Mouse (Mus musculus): ENCODE measurements at regions not wholly inside any gene's neighbourhood (a gene's known extent, or its start where the extent isn't known, plus 50 kb on each side); places are given as distances from the start of the nearest gene placed in this dataset.

- no peak for ATAC-seq (ENCODE audit: insufficient number of reproducible peaks, insufficient read depth, low FRiP score, low read depth)
- 78% methylated on average over 2 of the region's 2 CpGs for WGBS
- no peak overlapping the region for H3K4me2 ChIP-seq (ENCODE audit: low read length)
Measured at GRCm38 (mm10) chr10:126483479-126483878, 417.7 kb downstream of the Atp23 start.

GRCm38 (mm10) chr10:126480382-126480781 is 420.8 kb downstream of the Atp23 start:
- no peak overlapping the region for H3K4me3 ChIP-seq (ENCODE audit: control insufficient read depth in 1 of 2, insufficient read depth in 1 of 2, low read depth in 1 of 2, low read length in 2 of 2)
- no peaks in the 10 kb centered on the region for H3K9me3 ChIP-seq (ENCODE audit: control insufficient read depth, low read length)
- no peak overlapping the region for H3K9ac ChIP-seq (ENCODE audit: low read length)
- ATAC-seq (ENCODE audit: insufficient number of reproducible peaks, insufficient read depth, low FRiP score, low read depth) = no peak
- no peaks in the 10 kb centered on the region for H3K4me1 ChIP-seq (ENCODE audit: control insufficient read depth in 2 of 2, insufficient read depth in 2 of 2, low read length in 2 of 2)
- H3K27me3 ChIP-seq (ENCODE audit: control insufficient read depth, insufficient read depth, low read length) = no peaks in the 10 kb centered on the region
- no peak overlapping the region for H3K4me2 ChIP-seq (ENCODE audit: low read length)
- no peak overlapping the region for H3K27ac ChIP-seq (replicated peaks in 1 of 2; ENCODE audit: control insufficient read depth in 1 of 2, insufficient read depth in 1 of 2, low read depth in 2 of 2, low read length in 2 of 2)
- H3K36me3 ChIP-seq (ENCODE audit: control insufficient read depth, insufficient read depth, low read length) = no peaks in the 10 kb centered on the region

More at GRCm38 (mm10) chr10:126483479-126483878, 417.7 kb downstream of the Atp23 start:
- no peak overlapping the region for H3K9ac ChIP-seq (ENCODE audit: low read length)
- H3K27me3 ChIP-seq (ENCODE audit: control insufficient read depth, insufficient read depth, low read length) = no peaks in the 10 kb centered on the region
- H3K4me1 ChIP-seq (ENCODE audit: control insufficient read depth in 2 of 2, insufficient read depth in 2 of 2, low read length in 2 of 2) = no peaks in the 10 kb centered on the region
- no peak overlapping the region for H3K27ac ChIP-seq (replicated peaks in 1 of 2; ENCODE audit: control insufficient read depth in 1 of 2, insufficient read depth in 1 of 2, low read depth in 2 of 2, low read length in 2 of 2)
- no peaks in the 10 kb centered on the region for H3K36me3 ChIP-seq (ENCODE audit: control insufficient read depth, insufficient read depth, low read length)
- H3K9me3 ChIP-seq (ENCODE audit: control insufficient read depth, low read length) = no peaks in the 10 kb centered on the region
- H3K4me3 ChIP-seq (ENCODE audit: control insufficient read depth in 1 of 2, insufficient read depth in 1 of 2, low read depth in 1 of 2, low read length in 2 of 2) = no peak overlapping the region

GRCm38 (mm10) chr10:126479743-126480142 is 421.4 kb downstream of the Atp23 start:
- H3K36me3 ChIP-seq (ENCODE audit: control insufficient read depth, insufficient read depth, low read length) = no peaks in the 10 kb centered on the region
- H3K4me2 ChIP-seq (ENCODE audit: low read length) = no peak overlapping the region
- H3K27ac ChIP-seq (replicated peaks in 1 of 2; ENCODE audit: control insufficient read depth in 1 of 2, insufficient read depth in 1 of 2, low read depth in 2 of 2, low read length in 2 of 2) = no peak overlapping the region
- ATAC-seq (ENCODE audit: insufficient number of reproducible peaks, insufficient read depth, low FRiP score, low read depth) = no peak
- 21% methylated on average over 2 of the region's 2 CpGs for WGBS
- H3K4me3 ChIP-seq (ENCODE audit: control insufficient read depth in 1 of 2, insufficient read depth in 1 of 2, low read depth in 1 of 2, low read length in 2 of 2) = no peak overlapping the region
- no peaks in the 10 kb centered on the region for H3K9me3 ChIP-seq (ENCODE audit: control insufficient read depth, low read length)
- no peaks in the 10 kb centered on the region for H3K27me3 ChIP-seq (ENCODE audit: control insufficient read depth, insufficient read depth, low read length)
- no peak overlapping the region for H3K9ac ChIP-seq (ENCODE audit: low read length)
- no peaks in the 10 kb centered on the region for H3K4me1 ChIP-seq (ENCODE audit: control insufficient read depth in 2 of 2, insufficient read depth in 2 of 2, low read length in 2 of 2)

- Histone ChIP-seq H3K4me2 (ENCODE audit: low read length) (no peak overlapping the region), H3K4me1 (ENCODE audit: control insufficient read depth in 2 of 2, insufficient read depth in 2 of 2, low read length in 2 of 2) (no peaks in the 10 kb centered on the region), H3K9me3 (ENCODE audit: control insufficient read depth, low read length) (no peaks in the 10 kb centered on the region), H3K9ac (ENCODE audit: low read length) (no peak overlapping the region), H3K27ac (replicated peaks in 1 of 2; ENCODE audit: control insufficient read depth in 1 of 2, insufficient read depth in 1 of 2, low read depth in 2 of 2, low read length in 2 of 2) (no peak overlapping the region), H3K4me3 (ENCODE audit: control insufficient read depth in 1 of 2, insufficient read depth in 1 of 2, low read depth in 1 of 2, low read length in 2 of 2) (no peak overlapping the region), H3K36me3 (ENCODE audit: control insufficient read depth, insufficient read depth, low read length) (no peaks in the 10 kb centered on the region), H3K27me3 (ENCODE audit: control insufficient read depth, insufficient read depth, low read length) (no peaks in the 10 kb centered on the region)
- WGBS = 69% methylated on average over 6 of the region's 6 CpGs
- no peak for ATAC-seq (ENCODE audit: insufficient number of reproducible peaks, insufficient read depth, low FRiP score, low read depth)
Measured at GRCm38 (mm10) chr10:126473050-126473719, 428.0 kb downstream of the Atp23 start.

- H3K4me1 ChIP-seq (ENCODE audit: control insufficient read depth in 2 of 2, insufficient read depth in 2 of 2, low read length in 2 of 2) = no peaks in the 10 kb centered on the region
- no peak overlapping the region for H3K4me2 ChIP-seq (ENCODE audit: low read length)
- no peak overlapping the region for H3K27ac ChIP-seq (replicated peaks in 1 of 2; ENCODE audit: control insufficient read depth in 1 of 2, insufficient read depth in 1 of 2, low read depth in 2 of 2, low read length in 2 of 2)
- H3K36me3 ChIP-seq (ENCODE audit: control insufficient read depth, insufficient read depth, low read length) = no peaks in the 10 kb centered on the region
- 60% methylated on average over 4 of the region's 4 CpGs for WGBS
- no peak for ATAC-seq (ENCODE audit: insufficient number of reproducible peaks, insufficient read depth, low FRiP score, low read depth)
- H3K9me3 ChIP-seq (ENCODE audit: control insufficient read depth, low read length) = 0 out of 2 replicates have a peak, but pooled peaks cover 4% of the 10 kb centered on the region
- no peak overlapping the region for H3K9ac ChIP-seq (ENCODE audit: low read length)
- no peak overlapping the region for H3K4me3 ChIP-seq (ENCODE audit: control insufficient read depth in 1 of 2, insufficient read depth in 1 of 2, low read depth in 1 of 2, low read length in 2 of 2)
- no peaks in the 10 kb centered on the region for H3K27me3 ChIP-seq (ENCODE audit: control insufficient read depth, insufficient read depth, low read length)
Measured at GRCm38 (mm10) chr10:126470838-126471491, 430.2 kb downstream of the Atp23 start.

- no peak overlapping the region for H3K4me2 ChIP-seq (ENCODE audit: low read length)
- H3K4me3 ChIP-seq (ENCODE audit: control insufficient read depth in 1 of 2, insufficient read depth in 1 of 2, low read depth in 1 of 2, low read length in 2 of 2) = no peak overlapping the region
- no peaks in the 10 kb centered on the region for H3K36me3 ChIP-seq (ENCODE audit: control insufficient read depth, insufficient read depth, low read length)
- H3K9me3 ChIP-seq (ENCODE audit: control insufficient read depth, low read length) = 0 out of 2 replicates have a peak, but pooled peaks cover under 1% of the 10 kb centered on the region
- ATAC-seq (ENCODE audit: insufficient number of reproducible peaks, insufficient read depth, low FRiP score, low read depth) = no peak
- no peak overlapping the region for H3K9ac ChIP-seq (ENCODE audit: low read length)
- 77% methylated on average over 1 of the region's 1 CpGs for WGBS
- H3K4me1 ChIP-seq (ENCODE audit: control insufficient read depth in 2 of 2, insufficient read depth in 2 of 2, low read length in 2 of 2) = no peaks in the 10 kb centered on the region
- H3K27ac ChIP-seq (replicated peaks in 1 of 2; ENCODE audit: control insufficient read depth in 1 of 2, insufficient read depth in 1 of 2, low read depth in 2 of 2, low read length in 2 of 2) = no peak overlapping the region
- H3K27me3 ChIP-seq (ENCODE audit: control insufficient read depth, insufficient read depth, low read length) = no peaks in the 10 kb centered on the region
Measured at GRCm38 (mm10) chr10:126462770-126463169, 438.4 kb downstream of the Atp23 start.

GRCm38 (mm10) chr10:126458523-126458922 is 442.6 kb downstream of the Atp23 start:
- Histone ChIP-seq H3K36me3 (ENCODE audit: control insufficient read depth, insufficient read depth, low read length) (no peaks in the 10 kb centered on the region), H3K9ac (ENCODE audit: low read length) (no peak overlapping the region), H3K27me3 (ENCODE audit: control insufficient read depth, insufficient read depth, low read length) (no peaks in the 10 kb centered on the region), H3K4me1 (ENCODE audit: control insufficient read depth in 2 of 2, insufficient read depth in 2 of 2, low read length in 2 of 2) (no peaks in the 10 kb centered on the region), H3K27ac (replicated peaks in 1 of 2; ENCODE audit: control insufficient read depth in 1 of 2, insufficient read depth in 1 of 2, low read depth in 2 of 2, low read length in 2 of 2) (no peak overlapping the region), H3K9me3 (ENCODE audit: control insufficient read depth, low read length) (no peaks in the 10 kb centered on the region), H3K4me2 (ENCODE audit: low read length) (no peak overlapping the region), H3K4me3 (ENCODE audit: control insufficient read depth in 1 of 2, insufficient read depth in 1 of 2, low read depth in 1 of 2, low read length in 2 of 2) (no peak overlapping the region)
- WGBS = 73% methylated on average over 5 of the region's 5 CpGs
- ATAC-seq (ENCODE audit: insufficient number of reproducible peaks, insufficient read depth, low FRiP score, low read depth) = no peak

All from heart, embryonic 14.5 days (tissue).